Mouse (Mus musculus) midbrain, embryonic 16.5 days (tissue): ENCODE data around the gene Pdpr. TPM values are rescaled to one million over a fixed set of nuclear protein-coding genes. Genes with fewer than 3 reads are reported as not detected.
"Not testable (repeated sequence)": the region's sequence is repeated elsewhere in the genome, so short reads cannot be mapped to it uniquely, and the experiment has no call there.

Experiments used
- ATAC-seq: fragments of 200-750 bp; cut with Nextera tagmentation; 2 replicates; pipeline ENCODE4 v1.8.0; 2017; ENCODE audit warnings: moderate TSS enrichment
- H3K27ac ChIP-seq: fragments of 300-500 bp; sonication (generic); 2 replicates; pipeline ENCODE4 v1.5.1; 2014; ENCODE audit warnings: mild to moderate bottlenecking, low read length, mixed read lengths
- H3K27me3 ChIP-seq: fragments of 300-500 bp; sonication (generic); 2 replicates; pipeline ENCODE4 v1.6.1; 2014; ENCODE audit warnings: low read depth, low read length, mixed read lengths; ENCODE audit not compliant: control insufficient read depth, insufficient read depth
- H3K36me3 ChIP-seq: fragments of 300-500 bp; sonication (generic); 2 replicates; pipeline ENCODE4 v1.6.1; 2014; ENCODE audit warnings: mild to moderate bottlenecking, low read length, moderate library complexity, mixed read lengths; ENCODE audit not compliant: control insufficient read depth, insufficient read depth
- H3K4me1 ChIP-seq: fragments of 300-500 bp; sonication (generic); 2 replicates; pipeline ENCODE4 v1.6.1; 2014; ENCODE audit warnings: mild to moderate bottlenecking, low read length, mixed read lengths; ENCODE audit not compliant: control insufficient read depth, insufficient read depth
- H3K4me2 ChIP-seq: fragments of 300-500 bp; sonication (generic); 2 replicates; pipeline ENCODE4 v1.6.1; 2014; ENCODE audit warnings: mild to moderate bottlenecking, low read length, mixed read lengths
- H3K4me3 ChIP-seq: fragments of 300-500 bp; sonication (generic); 2 replicates; pipeline ENCODE4 v1.5.1; 2014; ENCODE audit warnings: low read depth, mild to moderate bottlenecking, low read length, moderate library complexity, mixed read lengths
- H3K9ac ChIP-seq: fragments of 300-500 bp; sonication (generic); 2 replicates; pipeline ENCODE4 v1.6.1; 2014; ENCODE audit warnings: low read depth, low read length, mixed read lengths
- H3K9me3 ChIP-seq: fragments of 300-500 bp; sonication (generic); replicated peaks from 2 replicates; pipeline ENCODE4 v1.6.1; 2014; ENCODE audit warnings: mild to moderate bottlenecking, low read length, mixed read lengths; ENCODE audit not compliant: control insufficient read depth, poor library complexity, severe bottlenecking
- WGBS: fragments of 180-500 bp; shearing (Covaris S2); extraction: QIAGEN DNeasy Blood & Tissue Kit; methylation state at CpG from one replicate; pipeline ENCODE4 v1.1.7; 2014; 5-methylcytosine and 5-hydroxymethylcytosine counted together
- polyA plus RNA-seq: library from polyadenylated mRNA; unstranded; fragments of >200 nt; fragmentation: Nextera tagmentation; extraction: Ambion mirVana; gene quantifications from 2 replicates; pipeline ENCODE4 v1.2.1, GENCODE M21; 2015

Gene Pdpr
- polyA plus RNA-seq, 1 experiment from 2014 or later: 7.9 TPM

GRCm38 (mm10) chr8:111079861-111080271, 14.6 kb upstream of the Pdpr start:
- no peak overlapping the region for H3K4me3 ChIP-seq
- no peak overlapping the region for H3K4me2 ChIP-seq
- H3K27ac ChIP-seq: no peak overlapping the region
- no peaks in the 10 kb centered on the region for H3K27me3 ChIP-seq
- 26% methylated on average over 6 of the region's 6 CpGs for WGBS
- H3K9ac ChIP-seq: no peak overlapping the region
- no peaks in the 10 kb centered on the region for H3K9me3 ChIP-seq
- H3K36me3 ChIP-seq: no peaks in the 10 kb centered on the region
- no peaks in the 10 kb centered on the region; the same call in 1 of the 2 replicates for H3K4me1 ChIP-seq
- ATAC-seq: no peak

GRCm38 (mm10) chr8:111081580-111082258, 12.7 kb upstream of the Pdpr start:
- H3K36me3 ChIP-seq: no peaks in the 10 kb centered on the region
- H3K4me3 ChIP-seq: no peak overlapping the region
- no peaks in the 10 kb centered on the region; the same call in 1 of the 2 replicates for H3K4me1 ChIP-seq
- no peak overlapping the region for H3K4me2 ChIP-seq
- no peaks in the 10 kb centered on the region for H3K27me3 ChIP-seq
- ATAC-seq: no peak
- 31% methylated on average over 12 of the region's 12 CpGs for WGBS
- no peak overlapping the region for H3K9ac ChIP-seq
- H3K9me3 ChIP-seq: no peaks in the 10 kb centered on the region
- no peak overlapping the region for H3K27ac ChIP-seq

GRCm38 (mm10) chr8:111083936-111084335, 10.5 kb upstream of the Pdpr start:
- not testable (repeated sequence) for H3K27me3 ChIP-seq, H3K9ac ChIP-seq, H3K4me2 ChIP-seq, ATAC-seq, H3K9me3 ChIP-seq, H3K27ac ChIP-seq, H3K4me1 ChIP-seq, H3K4me3 ChIP-seq, H3K36me3 ChIP-seq
- WGBS: 95% methylated on average over 5 of the region's 5 CpGs

- Histone ChIP-seq H3K4me1 (peaks cover 2% of the 10 kb centered on the region; the same call in 1 of the 2 replicates), H3K9ac (no peak overlapping the region), H3K4me2 (no peak overlapping the region), H3K27me3 (no peaks in the 10 kb centered on the region), H3K4me3 (no peak overlapping the region), H3K36me3 (no peaks in the 10 kb centered on the region), H3K27ac (no peak overlapping the region), H3K9me3 (no peaks in the 10 kb centered on the region)
- 0% methylated on average over 2 of the region's 2 CpGs for WGBS
- ATAC-seq: 0 out of 2 replicates have a peak, but pooled peaks have one; percentile 34
Measured at GRCm38 (mm10) chr8:111090126-111090525, 4.3 kb upstream of the Pdpr start.

GRCm38 (mm10) chr8:111091706-111092105, 2.7 kb upstream of the Pdpr start:
- no peak overlapping the region for H3K4me3 ChIP-seq
- H3K9ac ChIP-seq: no peak overlapping the region
- no peak overlapping the region for H3K27ac ChIP-seq
- ATAC-seq: no peak
- H3K9me3 ChIP-seq: no peaks in the 10 kb centered on the region
- no peaks in the 10 kb centered on the region for H3K36me3 ChIP-seq
- WGBS: 88% methylated on average over 7 of the region's 7 CpGs
- no peaks in the 10 kb centered on the region for H3K27me3 ChIP-seq
- peaks cover 14% of the 10 kb centered on the region for H3K4me1 ChIP-seq
- no peak overlapping the region for H3K4me2 ChIP-seq

GRCm38 (mm10) chr8:111092326-111092725, 2.1 kb upstream of the Pdpr start, which contains the start of gene Clec18a:
Gene Clec18a (minus strand): TSS chr8:111092426.
- not testable (repeated sequence) for H3K27ac ChIP-seq, H3K4me2 ChIP-seq, ATAC-seq, H3K9ac ChIP-seq, H3K4me3 ChIP-seq, H3K36me3 ChIP-seq, H3K9me3 ChIP-seq, H3K27me3 ChIP-seq
- WGBS: 90% methylated on average over 5 of the region's 6 CpGs
- H3K4me1 ChIP-seq: peaks cover 14% of the 10 kb centered on the region

- not testable (repeated sequence) for H3K9me3 ChIP-seq, H3K27me3 ChIP-seq, H3K36me3 ChIP-seq
- peak; percentile 61 for ATAC-seq
- Histone ChIP-seq H3K4me1 (peaks cover 14% of the 10 kb centered on the region), H3K9ac (peak overlapping the region; percentile 69), H3K4me2 (peak overlapping the region; percentile 73), H3K27ac (0 out of 2 replicates have a peak overlapping the region, but pooled peaks have one; percentile 17), H3K4me3 (peak overlapping the region; percentile 61)
- WGBS: under 1% methylated on average over 49 of the region's 69 CpGs
Measured at GRCm38 (mm10) chr8:111094719-111095302, 381 bp downstream of the Pdpr start.

- H3K36me3 ChIP-seq: peaks cover 30% of the 10 kb centered on the region
Measured at GRCm38 (mm10) chr8:111114891-111115290, 20.5 kb downstream of the Pdpr start.

GRCm38 (mm10) chr8:111119481-111119880, 25.1 kb downstream of the Pdpr start:
- no peak for ATAC-seq

More at GRCm38 (mm10) chr8:111114891-111115290, 20.5 kb downstream of the Pdpr start:
- Histone ChIP-seq H3K9ac (no peak overlapping the region), H3K4me3 (no peak overlapping the region), H3K9me3 (no peaks in the 10 kb centered on the region), H3K4me1 (no peaks in the 10 kb centered on the region), H3K27me3 (no peaks in the 10 kb centered on the region), H3K27ac (no peak overlapping the region), H3K4me2 (no peak overlapping the region)
- WGBS: 92% methylated on average over 5 of the region's 5 CpGs
- ATAC-seq: no peak

More at GRCm38 (mm10) chr8:111119481-111119880, 25.1 kb downstream of the Pdpr start:
- 94% methylated on average over 3 of the region's 3 CpGs for WGBS
- no peaks in the 10 kb centered on the region for H3K27me3 ChIP-seq
- no peaks in the 10 kb centered on the region for H3K4me1 ChIP-seq
- no peak overlapping the region for H3K4me2 ChIP-seq
- H3K4me3 ChIP-seq: no peak overlapping the region
- H3K27ac ChIP-seq: no peak overlapping the region
- no peaks in the 10 kb centered on the region for H3K9me3 ChIP-seq
- peaks cover 26% of the 10 kb centered on the region for H3K36me3 ChIP-seq
- no peak overlapping the region for H3K9ac ChIP-seq
